Mouse (Mus musculus): Measurements from ENCODE around the gene Mis12. TPM values are rescaled to one million over a fixed set of nuclear protein-coding genes. Genes with fewer than 3 reads are reported as not detected.

The Mis12 gene
- polyA plus RNA-seq, 1 experiment from 2014 or later = 60.7 TPM

- ATAC-seq (ENCODE audit: low FRiP score) = no peak
- Histone ChIP-seq H3K4me3 (replicated peaks) (no peak overlapping the region), H3K27me3 (no peaks in the 10 kb centered on the region), H3K4me1 (peaks cover 30% of the 10 kb centered on the region), H3K9me3 (no peaks in the 10 kb centered on the region), H3K4me2 (no peak overlapping the region), H3K27ac (no peak overlapping the region), H3K9ac (no peak overlapping the region), H3K36me3 (replicated peaks) (peaks cover 39% of the 10 kb centered on the region)
- 69% methylated on average over 3 of the region's 3 CpGs for WGBS
Measured at GRCm38 (mm10) chr11:71029403-71030118, 10.2 kb downstream of the Mis12 start.

- Histone ChIP-seq H3K4me2 (peak overlapping the region; percentile 74), H3K4me3 (replicated peaks) (peak overlapping the region; percentile 66), H3K9me3 (no peaks in the 10 kb centered on the region), H3K9ac (peak overlapping the region; percentile 85), H3K27me3 (no peaks in the 10 kb centered on the region), H3K4me1 (peaks cover 30% of the 10 kb centered on the region), H3K36me3 (replicated peaks) (peaks cover 14% of the 10 kb centered on the region), H3K27ac (peak overlapping the region; percentile 96)
- no peak for ATAC-seq (ENCODE audit: low FRiP score)
- 61% methylated on average over 7 of the region's 7 CpGs for WGBS
Measured at GRCm38 (mm10) chr11:71032070-71032469, 12.7 kb downstream of the Mis12 start.

DNA sequence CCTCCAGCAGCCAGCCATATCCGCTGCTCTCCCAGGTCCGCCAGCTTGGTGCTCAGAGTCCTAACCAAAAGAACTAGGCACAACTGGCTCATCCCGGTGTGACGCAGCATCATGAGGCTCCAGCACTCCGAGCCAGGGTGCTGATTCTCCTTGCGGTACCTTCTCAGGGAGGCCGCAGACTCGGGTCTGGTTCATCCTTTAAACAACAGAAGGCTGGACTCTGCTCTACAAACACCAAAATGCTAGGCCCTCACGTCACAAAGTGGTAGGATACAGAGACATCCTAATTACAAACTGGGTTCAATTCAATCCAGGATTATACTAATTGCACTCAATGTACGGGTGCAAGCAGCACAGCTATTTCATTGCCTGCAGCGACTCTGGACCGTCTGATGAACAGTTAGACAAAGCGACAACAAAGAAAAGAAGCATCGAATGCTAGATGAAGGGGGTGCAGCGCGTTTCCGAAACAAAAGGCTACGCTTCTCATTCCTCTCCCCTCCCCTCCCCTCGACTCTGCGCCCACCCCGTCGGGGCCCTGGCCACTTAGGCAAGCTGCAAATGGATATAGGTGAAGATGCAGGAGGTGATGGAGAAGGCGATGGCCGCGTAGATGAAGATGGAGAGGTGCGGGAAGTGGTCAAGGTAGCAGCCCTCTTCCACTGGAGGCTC, 13.2 kb downstream of the Mis12 start:
- Histone ChIP-seq H3K27me3 (no peaks in the 10 kb centered on the region), H3K4me2 (peak overlapping the region; percentile 74)
- peak; percentile 39 for ATAC-seq (ENCODE audit: low FRiP score)

GRCm38 (mm10) chr11:71033163-71033761, 13.9 kb downstream of the Mis12 start, which contains the start of gene 6330403K07Rik:
Gene 6330403K07Rik (minus strand): TSS chr11:71033513.
- H3K27ac ChIP-seq = peak within 1 kb of the TSS; percentile 96
- peaks cover 4% of the 10 kb centered on the region; the same call in 1 of the 2 replicates for H3K36me3 ChIP-seq (replicated peaks)
- H3K9me3 ChIP-seq = no peaks in the 10 kb centered on the region
- H3K4me1 ChIP-seq = peaks cover 30% of the 10 kb centered on the region
- H3K4me2 ChIP-seq = peak within 1 kb of the TSS; percentile 74
- peak; percentile 95 for ATAC-seq (ENCODE audit: low FRiP score)
- H3K9ac ChIP-seq = peak within 1 kb of the TSS; percentile 85
- no peaks in the 10 kb centered on the region for H3K27me3 ChIP-seq
- under 1% methylated on average over 29 of the region's 31 CpGs for WGBS
- peak within 1 kb of the TSS; percentile 66 for H3K4me3 ChIP-seq (replicated peaks)

More for the DNA sequence above, 13.2 kb downstream of the Mis12 start:
- H3K9ac ChIP-seq = peak overlapping the region; percentile 85
- no peaks in the 10 kb centered on the region for H3K9me3 ChIP-seq
- H3K4me1 ChIP-seq = peaks cover 30% of the 10 kb centered on the region
- peak overlapping the region; percentile 66 for H3K4me3 ChIP-seq (replicated peaks)
- WGBS = 3% methylated on average over 26 of the region's 26 CpGs
- peaks cover 9% of the 10 kb centered on the region for H3K36me3 ChIP-seq (replicated peaks)
- peak overlapping the region; percentile 96 for H3K27ac ChIP-seq

DNA sequence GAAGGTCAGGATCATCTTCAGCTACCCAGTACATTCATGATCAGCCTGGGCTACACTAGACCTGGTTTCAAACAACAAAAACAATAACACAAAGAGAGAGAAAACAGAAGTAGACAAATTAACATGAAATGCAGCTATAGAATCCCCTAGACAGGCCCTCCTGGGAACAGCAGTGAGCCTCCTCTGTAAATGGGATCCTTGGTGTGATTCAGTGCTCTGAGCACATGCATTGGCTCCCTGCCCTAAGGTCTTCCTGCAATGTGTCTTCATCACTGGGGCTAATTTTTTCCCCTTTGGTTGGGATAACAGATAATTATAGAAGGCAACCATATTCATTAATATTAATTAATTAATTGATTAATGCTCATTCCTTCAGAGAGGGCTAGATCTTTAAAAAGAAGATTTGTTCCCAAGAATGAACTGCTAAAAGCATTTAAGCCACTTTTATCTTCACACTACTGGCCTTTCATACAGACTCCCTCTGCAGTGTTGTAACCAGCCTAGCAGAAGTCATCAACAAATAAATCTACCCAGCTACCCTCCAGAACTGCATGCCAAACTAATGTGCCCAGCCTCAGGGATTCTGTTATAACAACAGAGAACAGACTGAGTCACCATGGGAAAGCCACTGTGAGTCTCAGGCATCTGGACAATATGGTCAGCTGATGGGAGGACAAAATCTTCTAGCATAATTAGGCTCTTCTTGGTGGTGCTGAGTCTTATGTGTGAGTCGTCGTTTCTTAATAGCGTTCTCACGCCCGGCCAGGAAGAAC, 20.3 kb downstream of the Mis12 start:
- Histone ChIP-seq H3K4me2 (no peak overlapping the region), H3K27me3 (no peaks in the 10 kb centered on the region), H3K27ac (no peak overlapping the region), H3K4me1 (no peaks in the 10 kb centered on the region; the same call in 1 of the 2 replicates), H3K9me3 (no peaks in the 10 kb centered on the region), H3K9ac (no peak overlapping the region), H3K4me3 (replicated peaks) (no peak overlapping the region), H3K36me3 (replicated peaks) (no peaks in the 10 kb centered on the region)
- 96% methylated on average over 5 of the region's 5 CpGs for WGBS
- ATAC-seq (ENCODE audit: low FRiP score) = no peak

DNA sequence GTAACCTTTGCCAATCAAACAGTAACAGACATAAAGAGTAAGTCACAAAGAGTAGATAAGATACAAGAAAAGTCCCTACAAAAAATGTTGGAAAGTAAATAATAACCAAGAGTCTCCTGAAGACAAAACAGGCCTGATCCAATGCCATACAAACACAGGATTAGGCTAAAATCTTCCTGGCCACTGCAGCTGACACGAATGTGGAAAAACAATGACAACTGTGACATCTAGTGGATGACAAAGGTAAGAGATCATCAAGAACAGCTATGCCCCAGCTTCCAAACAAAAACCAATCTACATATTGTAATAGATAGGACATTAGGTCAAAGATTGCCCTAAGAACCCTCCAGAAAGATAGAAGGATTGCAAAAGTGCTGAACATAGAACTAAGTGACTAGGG, 33.1 kb downstream of the Mis12 start:
- Histone ChIP-seq H3K4me2 (no peak overlapping the region), H3K27me3 (peaks cover 7% of the 10 kb centered on the region; the same call in 1 of the 2 replicates), H3K27ac (no peak overlapping the region), H3K4me3 (replicated peaks) (no peak overlapping the region), H3K36me3 (replicated peaks) (no peaks in the 10 kb centered on the region), H3K9me3 (no peaks in the 10 kb centered on the region), H3K9ac (no peak overlapping the region), H3K4me1 (no peaks in the 10 kb centered on the region)
- WGBS = 0% methylated on average over 1 of the region's 1 CpGs
- ATAC-seq (ENCODE audit: low FRiP score) = no peak

DNA sequence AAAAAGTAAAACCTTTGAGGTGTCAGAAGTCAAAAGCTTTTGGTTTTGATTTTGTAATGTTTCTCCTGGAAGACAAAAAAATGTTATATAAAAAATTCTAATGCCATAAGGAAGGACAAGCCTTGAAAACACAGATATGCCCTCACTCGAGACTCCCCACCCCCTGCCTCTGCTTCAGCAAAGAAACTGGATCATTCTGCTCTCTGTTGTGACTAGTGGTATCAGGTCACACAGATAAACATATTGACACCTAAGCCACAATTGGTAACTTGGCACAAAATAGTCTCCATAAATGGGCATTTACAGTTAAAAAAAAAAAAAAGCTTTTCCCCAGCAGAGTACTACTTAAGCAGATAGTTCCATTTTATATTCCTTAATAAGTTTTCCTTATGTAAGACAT, 56.9 kb downstream of the Mis12 start:
- H3K36me3 ChIP-seq (replicated peaks) = no peaks in the 10 kb centered on the region
- 84% methylated on average over 1 of the region's 1 CpGs for WGBS
- H3K4me3 ChIP-seq (replicated peaks) = no peak overlapping the region
- no peaks in the 10 kb centered on the region for H3K4me1 ChIP-seq
- H3K4me2 ChIP-seq = no peak overlapping the region
- no peaks in the 10 kb centered on the region for H3K27me3 ChIP-seq
- peaks cover 15% of the 10 kb centered on the region for H3K9me3 ChIP-seq
- H3K27ac ChIP-seq = no peak overlapping the region
- ATAC-seq (ENCODE audit: low FRiP score) = no peak
- H3K9ac ChIP-seq = no peak overlapping the region

Other genes with a start within 250 kb of the Mis12 start
- gene Scimp, start 207.0 kb upstream of the Mis12 start, polyA plus RNA-seq (2016; fragmentation: Nextera tagmentation; extraction: Ambion mirVana) = not detected in 2 replicates
- 55.2 and 57.7 TPM in 2 replicates for gene Rabep1, start 174.8 kb upstream of the Mis12 start, polyA plus RNA-seq (2016; fragmentation: Nextera tagmentation; extraction: Ambion mirVana)
- 158 and 163 TPM in 2 replicates for gene Nup88, start 49.6 kb upstream of the Mis12 start, polyA plus RNA-seq (2016; fragmentation: Nextera tagmentation; extraction: Ambion mirVana)
- 83.9 and 89.5 TPM in 2 replicates for gene Rpain, start 49.4 kb upstream of the Mis12 start, polyA plus RNA-seq (2016; fragmentation: Nextera tagmentation; extraction: Ambion mirVana)
- gene C1qbp, start 36.6 kb upstream of the Mis12 start, polyA plus RNA-seq (2016; fragmentation: Nextera tagmentation; extraction: Ambion mirVana) = 249 and 252 TPM in 2 replicates
- gene Dhx33, start 15.2 kb upstream of the Mis12 start, polyA plus RNA-seq (2016; fragmentation: Nextera tagmentation; extraction: Ambion mirVana) = 20.9 and 22.3 TPM in 2 replicates
- gene Derl2, start 230 bp downstream of the Mis12 start, polyA plus RNA-seq (2016; fragmentation: Nextera tagmentation; extraction: Ambion mirVana) = 43.5 and 46.2 TPM in 2 replicates
- gene 6330403K07Rik, start 13.9 kb downstream of the Mis12 start, polyA plus RNA-seq (2016; fragmentation: Nextera tagmentation; extraction: Ambion mirVana) = 321 and 327 TPM in 2 replicates
- 0.09 TPM in 1 of 2 replicates, not detected in the other for gene Nlrp1a, start 125.1 kb downstream of the Mis12 start, polyA plus RNA-seq (2016; fragmentation: Nextera tagmentation; extraction: Ambion mirVana)
- gene Nlrp1b, start 211.1 kb downstream of the Mis12 start, polyA plus RNA-seq (2016; fragmentation: Nextera tagmentation; extraction: Ambion mirVana) = not detected in 2 replicates